Mouse (Mus musculus) activated CD4-positive, CD25-positive, alpha-beta regulatory T cell, adult 4 months (primary cell): Measurements from ENCODE around the gene Fbxw8. TPM values are rescaled to one million over a fixed set of nuclear protein-coding genes. Genes with fewer than 3 reads are reported as not detected.
A peak's percentile ranks its signal among the peaks of the same experiment; 100 is the strongest.

Experiments
- ATAC-seq: one replicate; pipeline ENCODE4 v1.8.0; 2017
- polyA plus RNA-seq, 2 experiments: library from polyadenylated mRNA; unstranded; fragments of 100-300 nt; shearing (Covaris generic); gene quantifications; one replicate each; pipeline ENCODE4 v1.2.1; 2017

The Fbxw8 gene
- polyA plus RNA-seq, 2 experiments from 2014 or later: 3.1 to 3.6 TPM

DNA sequence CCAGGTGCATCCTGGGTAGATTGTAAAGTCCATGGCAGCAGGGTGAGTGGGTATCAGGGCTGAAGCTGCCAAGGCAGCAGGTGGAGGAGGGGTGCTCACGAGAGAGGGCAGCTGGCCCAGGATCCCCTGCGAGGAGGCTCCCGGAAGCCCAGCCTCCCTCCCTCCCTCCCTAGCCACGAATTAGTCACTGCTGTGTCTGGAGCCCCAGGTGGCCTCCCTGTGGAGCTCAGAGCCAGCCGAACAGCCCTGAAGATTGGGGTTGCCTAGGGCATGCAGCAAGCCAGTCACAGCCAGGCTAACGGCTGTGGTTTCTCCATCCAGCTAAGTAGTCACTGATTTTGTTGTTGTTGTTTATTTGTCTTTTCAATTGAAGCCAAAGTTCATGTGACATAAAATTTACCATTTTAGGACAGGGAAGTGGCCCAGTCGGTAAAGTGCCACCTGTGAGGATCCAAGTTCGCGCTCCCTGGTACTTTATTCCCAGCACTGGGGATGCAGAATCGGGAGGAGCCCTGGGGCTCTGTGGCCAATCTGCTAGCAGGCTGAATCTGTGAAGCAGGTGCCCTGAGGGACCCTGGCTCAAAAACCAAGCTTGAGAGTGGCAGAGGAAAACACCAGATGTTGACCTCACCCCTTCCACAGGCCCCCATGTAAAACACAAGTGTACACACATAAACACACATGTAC is 117.3 kb downstream of the Fbxw8 start:
- ATAC-seq: peak; percentile 72

DNA sequence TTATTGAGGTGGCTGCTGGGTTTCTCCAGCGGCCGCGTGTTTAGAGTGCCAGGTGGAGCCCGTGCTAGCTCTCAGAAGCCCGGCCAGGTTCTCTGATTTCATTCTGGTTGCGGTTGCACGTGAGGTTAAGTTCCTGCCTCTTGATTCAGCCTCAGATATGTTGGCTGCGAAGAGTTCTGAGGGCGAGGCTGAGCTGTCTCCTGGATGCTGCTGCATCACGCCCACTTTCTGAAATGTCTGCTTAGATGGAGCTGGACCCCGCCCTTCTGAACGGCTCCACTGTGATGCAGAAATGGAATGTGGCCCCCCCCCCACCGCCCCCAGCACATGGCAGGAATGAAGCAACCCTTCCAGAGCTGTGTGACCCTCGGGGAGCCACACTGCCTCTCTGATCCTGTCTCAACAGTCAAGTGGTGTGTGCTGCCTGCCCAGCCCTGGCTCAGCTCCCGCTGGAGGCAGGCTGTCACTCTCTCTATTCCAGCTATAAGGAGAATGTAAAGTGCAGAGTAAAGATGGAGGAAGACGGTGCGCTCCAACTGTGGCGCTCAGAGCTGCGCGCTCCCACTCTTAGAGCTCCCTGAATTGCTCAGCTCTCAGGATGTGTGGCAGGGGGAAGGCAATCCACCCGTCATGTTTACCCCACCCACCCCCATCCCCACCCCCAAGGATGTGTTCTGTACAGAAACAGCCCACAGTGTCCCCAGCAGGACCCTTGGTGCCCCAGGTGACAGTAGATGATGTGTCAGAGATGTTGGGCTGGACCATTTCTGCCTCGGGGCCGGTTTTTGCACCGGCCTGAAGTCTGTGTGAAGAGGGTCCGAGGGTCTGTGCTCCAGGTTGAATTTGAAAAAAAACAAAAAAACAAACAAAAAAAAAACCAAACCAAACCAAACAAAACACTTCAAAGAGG is 118.1 kb downstream of the Fbxw8 start:
- ATAC-seq: peak; percentile 64

DNA sequence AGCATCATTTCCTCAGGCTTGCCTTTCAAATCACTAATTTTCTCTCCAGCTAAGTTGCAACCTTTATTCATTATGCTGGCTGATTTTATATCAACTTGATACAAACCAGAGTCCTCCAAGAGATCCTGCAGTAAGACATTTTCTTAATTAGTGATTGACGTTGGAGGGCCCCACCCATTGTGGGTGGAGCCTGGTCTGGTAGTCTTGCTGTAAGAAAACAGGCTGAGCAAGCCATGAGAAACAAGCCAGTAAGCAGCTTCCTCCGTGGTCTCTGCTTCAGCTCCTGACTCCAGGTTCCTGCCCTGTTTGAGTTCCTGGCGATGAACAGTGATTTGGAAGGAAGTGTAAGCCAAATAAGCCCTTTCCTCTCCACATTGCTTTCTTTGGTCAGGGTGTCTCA is 119.5 kb downstream of the Fbxw8 start:
- ATAC-seq: no peak

DNA sequence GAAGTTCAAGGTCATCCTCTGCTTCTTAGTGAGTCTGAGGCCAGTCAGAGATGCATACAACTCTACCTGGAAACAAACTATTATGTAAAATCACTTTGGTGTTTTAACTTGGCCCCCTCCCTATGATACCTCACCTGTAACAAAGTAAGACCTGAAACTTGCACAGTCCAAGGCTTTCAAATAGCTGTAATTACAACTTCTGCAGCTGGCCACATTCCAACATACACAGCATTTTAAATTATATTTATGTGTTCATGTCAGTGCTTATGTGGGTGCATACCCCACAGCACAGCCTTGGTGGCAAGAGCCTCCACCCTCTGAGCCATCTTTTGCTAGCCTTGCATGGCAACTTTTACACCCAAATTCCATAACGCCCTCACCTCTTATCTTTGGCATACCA is 120.6 kb downstream of the Fbxw8 start:
- ATAC-seq: no peak

DNA sequence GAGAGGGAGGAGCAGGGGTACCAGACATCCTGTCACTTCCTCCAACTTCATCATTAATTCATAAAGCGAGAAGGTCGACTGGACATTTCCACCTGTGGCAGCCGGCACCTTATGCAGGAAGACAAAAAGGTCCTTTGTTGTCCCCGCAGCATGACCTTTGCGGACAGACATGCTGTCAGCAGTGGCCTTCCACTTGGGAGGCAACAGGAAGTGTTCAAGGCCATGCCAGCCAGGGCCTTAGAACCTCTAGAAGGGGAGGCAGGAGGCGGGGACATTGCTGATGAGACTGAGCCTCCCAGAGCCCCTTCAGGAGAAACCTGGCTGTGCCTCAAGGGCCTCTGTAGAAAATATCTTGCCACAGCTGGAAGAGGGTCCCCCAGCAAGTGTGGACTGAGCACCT is 121.5 kb downstream of the Fbxw8 start:
- ATAC-seq: no peak

DNA sequence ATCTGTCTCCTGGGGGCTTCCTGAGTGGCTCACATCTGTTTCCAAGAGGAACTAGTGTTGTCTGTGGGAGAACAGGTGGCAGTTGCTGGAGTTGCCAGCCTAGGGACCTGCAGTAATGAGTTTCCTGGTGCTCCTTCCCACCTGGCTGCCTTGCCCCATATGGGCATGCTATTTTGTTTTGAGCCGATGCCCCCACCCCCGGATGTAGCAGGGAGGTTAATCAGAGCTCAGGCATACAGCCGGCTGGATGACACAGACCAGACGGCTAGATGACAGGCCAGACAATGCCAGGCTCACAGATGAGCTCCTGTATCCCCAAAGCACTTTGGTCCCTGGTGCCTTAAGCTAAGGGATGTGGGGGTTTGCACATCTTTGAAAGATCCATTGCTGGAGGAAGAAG is 121.9 kb downstream of the Fbxw8 start:
- no peak for ATAC-seq

DNA sequence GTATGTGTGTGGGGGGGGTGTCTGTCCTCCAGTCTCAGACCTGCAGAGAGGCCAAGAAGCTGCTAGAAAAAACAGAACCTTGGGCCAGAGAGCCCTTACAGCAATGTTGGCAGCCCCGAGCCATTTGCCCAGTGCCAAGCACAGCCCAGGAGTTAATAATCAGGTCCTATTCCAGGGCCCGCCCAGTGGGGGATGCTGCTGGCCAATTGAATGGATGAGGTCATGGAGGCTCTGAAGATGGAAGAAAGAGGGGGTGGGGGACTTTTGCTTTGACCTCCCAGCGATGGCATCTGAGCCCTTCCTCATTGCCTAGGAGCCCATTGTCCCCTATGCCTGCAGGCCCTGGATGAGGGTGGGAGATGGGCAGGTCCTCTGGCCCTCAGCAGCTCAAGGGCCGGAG is 123.8 kb downstream of the Fbxw8 start:
- ATAC-seq: no peak

DNA sequence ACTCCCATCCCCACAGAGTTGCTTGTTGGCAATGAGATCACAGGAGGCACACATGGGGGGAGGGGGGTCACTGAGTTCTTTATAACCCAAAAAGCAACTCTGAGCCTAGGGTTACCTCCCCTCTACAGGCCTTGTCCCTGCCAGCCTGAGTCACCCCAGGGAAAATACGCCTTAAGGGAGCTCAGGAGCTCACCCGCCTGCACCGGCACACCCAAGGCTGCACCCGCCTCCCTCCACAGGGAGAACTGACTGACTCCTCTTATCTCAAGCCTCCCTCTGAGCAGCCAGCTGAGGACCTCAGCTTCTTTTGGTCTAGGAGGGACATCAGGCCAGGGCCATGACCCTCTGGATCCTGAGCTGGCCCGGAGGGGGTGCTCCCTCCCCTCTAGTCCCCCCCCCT is 124.2 kb downstream of the Fbxw8 start:
- no peak for ATAC-seq

DNA sequence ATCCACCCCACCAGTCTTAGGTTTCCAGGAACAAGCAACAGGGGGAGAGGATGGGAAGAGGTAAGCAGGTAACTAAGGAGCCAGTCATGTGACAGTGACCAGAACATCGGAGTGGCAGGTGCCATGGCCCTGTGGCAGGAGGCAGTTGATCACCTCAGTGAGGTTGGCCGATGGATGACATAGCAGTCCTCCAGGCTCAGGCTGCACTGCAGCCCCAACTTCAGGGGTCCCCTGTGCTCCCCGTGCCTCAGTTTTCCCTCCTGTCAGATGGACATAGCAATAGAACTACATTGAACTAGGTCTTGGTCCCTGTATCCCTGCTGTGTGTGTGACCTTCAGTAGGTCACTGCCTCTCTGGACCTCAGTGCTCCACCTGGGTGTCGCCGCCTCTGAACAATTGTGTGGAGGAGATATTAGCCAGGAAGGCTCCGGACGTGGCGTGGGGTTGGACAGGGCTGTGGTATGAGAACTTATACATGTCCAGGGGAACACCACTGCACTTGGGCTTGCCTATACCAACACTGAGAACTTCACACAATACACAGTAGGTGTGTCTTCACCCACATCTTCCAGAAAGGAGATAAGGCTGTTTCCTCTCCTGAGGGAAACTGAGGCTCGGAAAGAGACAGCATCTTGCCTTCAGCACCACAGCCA is 125.1 kb downstream of the Fbxw8 start:
- ATAC-seq: no peak

DNA sequence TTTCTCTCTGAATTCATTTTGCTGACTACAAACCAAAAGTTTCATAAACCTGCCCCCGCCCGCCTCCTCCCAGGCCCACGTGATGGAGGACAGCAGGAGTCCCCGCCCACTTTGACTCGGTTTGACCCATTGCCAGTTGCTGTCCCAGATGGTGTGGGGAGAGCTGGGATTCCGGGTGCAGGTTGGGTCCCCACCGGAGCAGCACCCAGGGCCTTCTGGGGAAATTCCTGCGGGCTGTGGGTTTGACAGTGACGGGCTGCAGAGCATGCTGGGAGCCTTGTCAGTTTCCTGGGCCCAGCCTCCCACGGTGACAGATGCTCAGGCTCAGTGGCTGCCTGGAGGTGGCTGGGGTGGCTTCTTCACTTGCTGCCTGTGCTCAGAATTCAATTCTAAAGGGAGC is 125.8 kb downstream of the Fbxw8 start:
- peak; percentile 82 for ATAC-seq

DNA sequence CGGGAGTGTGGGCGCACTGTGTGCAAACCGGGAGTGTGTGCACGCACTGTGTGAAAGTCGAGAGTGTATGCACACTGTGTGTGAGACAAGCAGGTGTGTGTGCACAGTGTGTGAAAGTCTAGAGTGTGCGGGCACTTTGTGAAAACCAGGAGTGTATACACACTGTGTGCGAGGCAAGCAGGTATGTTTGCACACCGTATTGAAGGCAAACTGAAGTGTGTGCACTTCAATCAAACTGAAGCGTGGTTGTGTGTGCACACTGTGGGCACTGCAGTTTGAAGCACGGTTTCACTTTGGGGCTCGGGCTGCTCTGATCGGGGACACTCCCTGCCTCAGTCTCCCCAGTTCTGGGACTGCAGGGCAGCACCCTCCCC is 126.2 kb downstream of the Fbxw8 start:
- peak; percentile 31 for ATAC-seq

DNA sequence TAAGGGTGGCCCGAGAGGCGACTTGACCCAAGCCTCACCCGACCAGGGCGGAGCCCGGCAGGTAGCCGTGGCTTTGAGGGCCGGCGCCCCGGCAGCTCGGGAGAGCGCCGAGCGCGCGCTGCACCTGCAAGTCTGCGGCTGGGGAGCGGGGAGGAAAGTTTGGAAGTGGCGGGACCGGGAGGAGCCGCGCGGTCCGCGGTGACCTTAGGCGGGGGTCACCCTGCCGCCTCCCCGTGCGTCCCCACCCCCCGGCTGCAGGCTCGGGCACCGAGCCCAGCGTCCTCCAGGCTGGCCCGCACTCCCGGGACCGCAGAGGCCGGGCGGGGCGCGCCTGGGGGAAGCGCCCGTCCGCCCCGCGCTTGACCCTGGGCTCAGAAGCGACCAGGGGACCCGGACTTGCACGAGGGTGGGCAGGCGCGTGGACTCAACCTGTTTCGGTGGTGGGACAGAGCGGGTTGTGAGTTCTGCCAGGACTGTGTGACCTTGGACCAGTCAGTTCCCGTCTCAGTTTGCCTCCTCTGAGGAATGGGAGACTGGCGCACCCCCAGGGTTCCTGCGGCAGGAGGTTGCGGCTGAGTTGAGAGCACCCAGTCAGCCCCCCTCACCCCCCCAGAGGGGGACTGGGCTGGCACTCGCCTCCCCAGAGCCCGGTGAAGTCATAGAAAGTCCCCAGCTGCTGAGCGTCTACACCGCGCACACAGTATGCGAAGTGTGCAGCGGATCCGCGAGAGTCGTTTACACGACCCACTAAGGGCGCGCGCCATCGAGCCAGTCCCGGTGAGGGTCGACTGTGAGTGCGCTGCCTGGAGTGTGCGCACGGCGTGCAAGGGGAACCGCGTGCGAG is 126.9 kb downstream of the Fbxw8 start:
- peak; percentile 40 for ATAC-seq

DNA sequence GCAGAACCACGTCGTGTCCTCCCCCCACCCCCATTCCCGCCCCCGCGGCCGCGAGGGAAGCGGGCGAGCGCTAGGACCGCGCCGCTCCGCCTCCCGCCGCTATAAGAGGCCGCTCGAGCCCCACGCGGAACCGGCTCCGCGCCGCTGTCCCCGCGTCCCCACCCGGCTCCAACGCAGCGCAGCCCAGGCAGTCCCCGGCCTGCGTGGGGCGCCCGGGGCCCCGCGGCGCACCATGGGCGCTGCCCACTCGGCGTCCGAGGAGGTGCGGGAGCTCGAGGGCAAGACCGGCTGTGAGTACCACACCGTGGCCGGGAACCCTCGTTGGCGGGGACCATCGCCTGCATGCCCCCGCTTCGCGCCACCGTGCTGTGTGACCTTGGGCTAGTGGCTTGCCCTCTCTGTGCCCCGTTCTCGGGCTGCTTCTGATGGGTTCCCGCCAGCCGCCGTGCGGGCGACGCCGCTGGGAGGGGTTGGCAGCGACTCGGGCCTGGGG is 127.5 kb downstream of the Fbxw8 start, which contains the start of gene Tesc:
TSS of gene Tesc (plus strand) at position 46 of the 493 bp plus-strand sequence.
- peak; percentile 12 for ATAC-seq

DNA sequence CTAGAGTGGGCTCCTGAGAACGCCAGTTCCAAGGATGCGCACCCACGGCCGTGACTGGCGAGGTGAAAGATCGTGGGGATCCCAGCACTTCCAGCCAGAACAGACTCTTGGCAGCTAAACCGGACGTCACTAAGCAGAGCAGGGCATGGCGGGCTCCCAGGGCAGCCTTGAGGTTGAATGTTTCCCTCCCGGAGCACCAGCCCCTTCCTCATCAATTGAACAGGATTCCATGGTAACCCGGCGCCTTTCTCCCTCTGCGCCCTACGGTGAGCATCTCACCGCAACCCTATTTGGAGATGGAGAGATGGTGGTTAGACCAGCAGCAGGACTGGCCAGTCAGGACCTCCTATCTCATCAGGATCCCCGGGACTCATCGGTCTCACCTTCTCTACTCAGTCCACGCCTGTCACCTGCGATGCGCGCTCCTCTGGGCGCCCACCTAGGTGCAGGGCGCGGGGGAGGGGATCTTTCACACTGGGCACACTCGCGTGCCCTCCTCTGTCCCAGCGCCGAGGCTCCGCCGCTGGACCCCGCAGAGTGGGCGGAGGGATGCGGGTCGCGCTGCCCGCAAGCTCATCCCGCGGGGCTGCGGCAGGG is 128.1 kb downstream of the Fbxw8 start:
- no peak for ATAC-seq

DNA sequence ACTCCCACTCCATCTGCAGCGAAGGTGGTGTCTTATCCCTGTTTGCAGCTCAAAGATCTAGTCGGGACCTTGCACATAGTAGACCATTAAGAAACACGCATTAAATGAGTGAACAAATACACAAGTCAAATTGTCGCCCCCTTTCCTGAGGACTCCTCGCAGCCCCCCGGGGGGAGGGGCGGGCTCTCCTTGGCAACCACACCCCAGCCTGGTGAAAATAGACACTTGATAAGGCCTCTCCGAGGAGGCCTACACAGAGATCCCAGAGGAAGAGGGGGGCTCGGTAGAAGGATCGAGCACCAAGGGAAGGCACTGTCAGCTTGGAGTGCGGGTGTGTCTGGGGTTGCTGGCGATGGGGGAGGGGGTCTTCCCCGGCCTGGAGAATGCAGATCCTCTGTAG is 128.9 kb downstream of the Fbxw8 start:
- ATAC-seq: no peak

DNA sequence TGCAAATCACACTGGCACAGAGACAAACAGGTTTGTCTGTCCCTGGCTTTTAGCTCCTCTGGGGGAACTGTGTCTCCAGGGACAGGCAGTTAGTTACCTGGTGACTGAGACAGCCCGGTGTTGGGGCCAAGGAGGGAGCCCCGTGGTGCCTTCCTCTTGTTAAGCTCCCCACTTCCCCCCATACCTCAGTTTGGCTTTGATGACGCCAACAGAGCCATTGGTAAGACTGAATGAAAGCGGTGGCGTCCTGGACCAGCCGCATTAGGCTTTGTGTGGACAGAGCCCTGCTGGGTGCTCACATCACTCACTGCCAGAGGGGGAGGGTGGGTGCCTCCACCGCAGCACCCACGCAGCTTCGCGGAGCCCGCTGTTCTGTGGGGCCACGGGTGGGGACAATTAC is 129.4 kb downstream of the Fbxw8 start:
- ATAC-seq: no peak

DNA sequence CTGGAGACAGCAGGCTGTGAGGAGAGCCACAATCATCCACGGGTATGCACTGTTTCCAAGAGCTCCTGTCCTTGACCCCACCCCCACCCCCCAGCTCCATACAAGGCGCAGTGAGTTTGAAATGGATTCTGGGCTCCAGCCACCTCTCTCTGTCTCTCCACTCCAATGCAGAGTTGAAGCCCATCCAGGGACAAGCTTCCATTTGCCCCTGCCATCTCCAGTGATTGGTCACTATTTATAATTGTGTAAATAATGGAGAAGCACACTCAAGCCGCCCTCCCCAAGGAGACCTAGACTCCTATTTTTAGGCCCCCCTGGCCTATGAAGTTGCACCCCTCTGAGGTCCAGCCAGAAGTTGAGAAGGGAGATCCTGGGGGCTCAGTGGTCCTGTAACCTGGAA is 132.2 kb downstream of the Fbxw8 start:
- ATAC-seq: no peak

DNA sequence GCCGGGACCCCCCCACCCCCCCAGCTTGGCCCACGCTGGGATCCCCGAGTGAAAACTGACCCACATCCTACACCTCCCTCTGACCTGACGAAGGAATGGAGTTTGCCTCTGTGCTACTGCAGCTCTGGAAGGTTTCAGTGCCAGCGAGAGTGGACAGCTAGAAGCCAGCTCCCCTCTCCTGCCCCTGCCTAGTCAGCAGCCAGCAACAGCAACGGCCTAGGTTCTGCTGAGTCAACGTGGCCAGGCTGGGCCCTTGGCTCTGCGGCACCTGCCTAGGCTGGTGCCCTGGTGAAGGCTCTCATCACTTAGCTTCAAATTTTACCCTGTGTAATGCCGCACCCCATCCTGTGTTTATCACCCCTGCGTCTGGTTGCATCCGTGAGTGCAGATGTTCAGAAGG is 135.4 kb downstream of the Fbxw8 start:
- ATAC-seq: no peak

DNA sequence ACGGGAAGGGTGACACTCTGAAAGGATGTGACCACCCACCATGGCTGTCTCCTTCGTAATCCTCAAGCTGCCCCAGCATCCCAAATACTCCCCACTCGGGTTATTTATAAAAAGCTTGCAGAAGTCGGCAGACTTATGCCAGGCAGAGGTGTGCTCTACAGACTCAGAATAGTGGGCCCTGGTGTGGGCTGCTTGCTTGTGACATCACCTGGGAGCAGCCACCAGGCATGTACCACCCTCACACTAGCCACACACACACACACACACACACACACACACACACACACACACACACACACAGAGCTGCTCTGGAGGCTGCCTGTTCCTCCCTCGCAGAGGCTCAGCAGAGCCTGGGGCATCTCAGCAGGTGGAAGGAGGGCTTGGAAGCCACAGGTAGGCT is 137.7 kb downstream of the Fbxw8 start:
- no peak for ATAC-seq

DNA sequence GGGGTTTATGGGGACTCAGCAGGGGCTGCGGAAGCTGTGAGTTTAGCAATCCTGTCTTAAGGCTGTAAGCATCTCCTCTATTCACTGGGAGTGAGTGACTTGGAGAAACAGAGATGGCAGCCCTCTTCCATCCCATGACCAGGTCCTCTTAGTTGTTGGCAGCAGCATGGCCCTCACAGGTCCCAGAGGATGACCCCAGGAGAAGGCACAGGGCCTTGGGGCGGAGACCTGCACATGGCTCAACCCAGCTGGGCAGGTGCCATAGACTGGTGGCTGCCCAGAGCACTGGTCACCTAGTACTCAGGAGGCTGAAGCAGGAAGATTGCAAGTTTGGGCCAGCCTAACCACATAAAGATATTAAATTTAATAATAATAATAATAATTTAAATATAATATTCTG is 139.6 kb downstream of the Fbxw8 start:
- ATAC-seq: no peak

DNA sequence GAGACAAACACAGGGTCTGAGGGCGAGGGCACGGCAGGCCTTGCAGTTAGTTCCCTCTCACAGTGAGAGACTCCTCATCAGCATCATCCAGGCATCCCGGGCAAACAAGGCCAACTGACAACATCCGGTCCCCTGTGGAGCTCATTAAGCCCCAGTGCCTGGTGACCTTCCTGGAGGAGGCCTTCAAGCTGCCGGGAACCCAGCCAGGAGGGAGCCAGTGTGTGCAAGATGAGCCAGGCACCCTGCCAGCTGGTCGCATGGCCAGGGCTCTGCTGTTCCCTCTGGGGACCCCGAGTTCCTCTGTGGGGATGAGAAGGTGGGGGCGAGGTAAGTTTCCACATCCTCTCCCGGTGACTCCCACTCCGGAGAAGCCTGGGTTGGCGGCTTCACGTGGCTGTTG is 140.2 kb downstream of the Fbxw8 start:
- no peak for ATAC-seq
